8 mouse cellular contexts compared by ENCODE assay signal in the genomic region with DNA sequence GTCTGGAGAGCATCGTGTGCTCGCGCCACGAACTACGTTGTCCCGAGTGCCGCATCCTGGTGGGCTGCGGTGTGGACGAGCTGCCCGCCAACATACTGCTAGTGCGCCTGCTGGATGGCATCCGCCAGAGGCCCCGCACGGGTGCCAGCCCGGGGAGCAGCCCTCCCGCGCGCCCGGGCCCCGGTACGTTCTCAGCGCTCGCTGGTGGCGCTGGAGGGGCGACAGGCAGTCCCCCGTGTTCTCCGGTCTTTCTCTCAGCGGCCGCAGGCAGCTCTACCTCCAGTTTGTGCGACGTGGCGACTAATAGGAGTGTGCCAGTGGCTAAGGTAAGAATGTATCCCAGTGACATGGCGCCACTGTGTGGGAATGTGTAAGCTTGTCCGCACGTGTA. TPM values are rescaled to one million over a fixed set of nuclear protein-coding genes. Genes with fewer than 3 reads are reported as not detected.
DNase-seq lines count a peak whose midpoint lies in the region; ATAC-seq and TF ChIP-seq lines count a peak whose summit lies in the region.

No protein-coding gene starts in this region.

- peak overlapping the region; percentile 99 for H3K4me2 ChIP-seq in kidney, embryonic 14.5 days (replicated peaks; ENCODE audit: low read depth, low read length)
- H3K4me2 ChIP-seq in forebrain, embryonic 16.5 days (ENCODE audit: low read length) = peak overlapping the region; percentile 80
- H3K4me2 ChIP-seq in midbrain, embryonic 13.5 days (replicated peaks) = peak overlapping the region; percentile 100

- peak overlapping the region; percentile 64 for H3K4me3 ChIP-seq in kidney, embryonic 14.5 days (ENCODE audit: low read length)
- H3K4me3 ChIP-seq in forebrain, embryonic 16.5 days (replicated peaks; ENCODE audit: low read length) = peak overlapping the region; percentile 83
- peak overlapping the region; percentile 67 for H3K4me3 ChIP-seq in midbrain, embryonic 13.5 days (replicated peaks)
- peak overlapping the region; percentile 65 for H3K4me3 ChIP-seq in testis, adult 2 months (ENCODE audit: control insufficient read depth, low read depth, low read length)

- no peak for TF ChIP-seq CTCF in brain, embryonic 14.5 days (IDR thresholded peaks at IDR 0.05; ENCODE audit: borderline replicate concordance, extremely low read depth, insufficient read depth, insufficient read length)
- TF ChIP-seq CTCF in testis, adult 2 months (IDR thresholded peaks at IDR 0.05; ENCODE audit: control insufficient read depth, insufficient read depth, insufficient replicate concordance, low read depth, low read length) = no peak

- H3K36me3 ChIP-seq in kidney, embryonic 14.5 days (ENCODE audit: control insufficient read depth, insufficient read depth, low read length) = no peaks in the 10 kb centered on the region
- no peaks in the 10 kb centered on the region for H3K36me3 ChIP-seq in forebrain, embryonic 16.5 days (ENCODE audit: control insufficient read depth, insufficient read depth)
- H3K36me3 ChIP-seq in midbrain, embryonic 13.5 days = no peaks in the 10 kb centered on the region
- H3K36me3 ChIP-seq in testis, adult 2 months (ENCODE audit: control insufficient read depth, insufficient read depth, low read length) = no peaks in the 10 kb centered on the region

- no peaks in the 10 kb centered on the region for H3K9me3 ChIP-seq in kidney, embryonic 14.5 days (ENCODE audit: control insufficient read depth, low read length)
- H3K9me3 ChIP-seq in forebrain, embryonic 16.5 days (ENCODE audit: control insufficient read depth, low read length) = no peaks in the 10 kb centered on the region
- no peaks in the 10 kb centered on the region for H3K9me3 ChIP-seq in midbrain, embryonic 13.5 days

- H3K27me3 ChIP-seq in kidney, embryonic 14.5 days (ENCODE audit: control insufficient read depth, insufficient read depth, low read length) = peaks cover 15% of the 10 kb centered on the region
- H3K27me3 ChIP-seq in forebrain, embryonic 16.5 days (replicated peaks; ENCODE audit: control insufficient read depth, insufficient read depth, low read length) = 0 out of 2 replicates have a peak, but pooled peaks cover 2% of the 10 kb centered on the region
- H3K27me3 ChIP-seq in midbrain, embryonic 13.5 days = peaks cover 42% of the 10 kb centered on the region
- no peaks in the 10 kb centered on the region; the same call in 1 of the 2 replicates for H3K27me3 ChIP-seq in testis, adult 2 months (ENCODE audit: control insufficient read depth, insufficient read depth, low read length)

- ATAC-seq in kidney, embryonic 14.5 days (ENCODE audit: low FRiP score, low TSS enrichment) = no peak
- peak; percentile 48 for ATAC-seq in forebrain, embryonic 16.5 days
- peak; percentile 22 for ATAC-seq in midbrain, embryonic 13.5 days

- DNase-seq in kidney, adult 9 months = no peak
- DNase-seq in brain, embryonic 14.5 days (ENCODE audit: low read depth) = peak; percentile 70
- DNase-seq in kidney, postnatal 14 days = peak; percentile 3
- DNase-seq in thymus, postnatal 36 days = no peak

- under 1% methylated on average over 35 of the region's 35 CpGs for WGBS in kidney, embryonic 14.5 days
- under 1% methylated on average over 33 of the region's 35 CpGs for WGBS in forebrain, embryonic 16.5 days
- 2% methylated on average over 35 of the region's 35 CpGs for WGBS in midbrain, embryonic 13.5 days

- peak overlapping the region; percentile 68; the same call in 1 of the 2 replicates for H3K9ac ChIP-seq in kidney, embryonic 14.5 days (ENCODE audit: low read depth, low read length)
- peak overlapping the region; percentile 87 for H3K9ac ChIP-seq in forebrain, embryonic 16.5 days (replicated peaks; ENCODE audit: low read depth, low read length)
- peak overlapping the region; percentile 72 for H3K9ac ChIP-seq in midbrain, embryonic 13.5 days (replicated peaks)

- H3K4me1 ChIP-seq in kidney, embryonic 14.5 days (ENCODE audit: control insufficient read depth, insufficient read depth, low read length) = 0 out of 2 replicates have a peak, but pooled peaks cover 6% of the 10 kb centered on the region
- H3K4me1 ChIP-seq in forebrain, embryonic 16.5 days (replicated peaks; ENCODE audit: control insufficient read depth, insufficient read depth, low read length) = peaks cover 31% of the 10 kb centered on the region
- H3K4me1 ChIP-seq in midbrain, embryonic 13.5 days (replicated peaks) = peaks cover 21% of the 10 kb centered on the region
- H3K4me1 ChIP-seq in testis, adult 2 months (ENCODE audit: control insufficient read depth, insufficient read depth, low read length) = peaks cover 12% of the 10 kb centered on the region

- H3K27ac ChIP-seq in kidney, embryonic 14.5 days (ENCODE audit: low read depth, low read length) = no peak overlapping the region
- H3K27ac ChIP-seq in forebrain, embryonic 16.5 days (ENCODE audit: low read length) = peak overlapping the region; percentile 87
- no peak overlapping the region for H3K27ac ChIP-seq in midbrain, embryonic 13.5 days
- H3K27ac ChIP-seq in testis, adult 2 months (ENCODE audit: control insufficient read depth, insufficient read depth, low read depth, low read length) = no peak overlapping the region

- no peak for TF ChIP-seq POLR2A in brain, embryonic 14.5 days (IDR thresholded peaks at IDR 0.05; ENCODE audit: borderline replicate concordance, extremely low read depth, insufficient read depth, insufficient read length, poor library complexity, severe bottlenecking)
- no peak for TF ChIP-seq POLR2A in testis, adult 2 months (IDR thresholded peaks at IDR 0.05; ENCODE audit: control insufficient read depth, low read depth, low read length)

RNA-seq across cellular contexts. Expression of gene Sh3rf3, which starts 0.6 kb away (rescaled TPM):
- 1.9 and 2.4 TPM in 2 replicates for polyA plus RNA-seq in kidney, embryonic 14.5 days (2014; fragmentation: Nextera tagmentation; extraction: Ambion mirVana)
- 10.4 and 15.0 TPM in 2 replicates for polyA plus RNA-seq in brain, embryonic 14.5 days (2012; rRNA removed)
- 9.2 and 11.0 TPM in 2 replicates for polyA plus RNA-seq in forebrain, embryonic 16.5 days (2015; fragmentation: Nextera tagmentation; extraction: Ambion mirVana)
- 1.6 and 2.1 TPM in 2 replicates for polyA plus RNA-seq in midbrain, embryonic 13.5 days (2015; fragmentation: Nextera tagmentation; extraction: Ambion mirVana)
- polyA plus RNA-seq in testis, adult 2 months (2012; rRNA removed) = 0.53 and 1.2 TPM in 2 replicates

Comparison
In these comparisons a context has a peak if more than half of its experiments do, and no peak if none do; other contexts are left out.
1. DNase-seq: peak in brain, embryonic 14.5 days (single experiment) and kidney, postnatal 14 days (single experiment); none in kidney, adult 9 months (single experiment) and thymus, postnatal 36 days (0 of 2).
2. Peak in every context shown above with its lines, with median percentiles within 50 percentile points of each other: H3K4me2 ChIP-seq, H3K4me3 ChIP-seq and H3K9ac ChIP-seq.